In genomic region chr11:72795455-72796295, GRCm38 (mm10) we compare ENCODE assay signal across 8 mouse cellular contexts. TPM values are rescaled to one million over a fixed set of nuclear protein-coding genes. Genes with fewer than 3 reads are reported as not detected.
A peak's percentile ranks its signal among the peaks of the same experiment; 100 is the strongest.
DNase-seq lines count a peak whose midpoint lies in the region; ATAC-seq and TF ChIP-seq lines count a peak whose summit lies in the region.

Gene Cyb5d2 (minus strand): TSS chr11:72796142.
Gene Zzef1 (plus strand): TSS chr11:72796226.

- peak; percentile 96 for ATAC-seq in forebrain, embryonic 15.5 days (replicated peaks)
- peak; percentile 98 for ATAC-seq in neutrophil, adult 5-6 weeks (ENCODE audit: extremely low read depth, insufficient number of reproducible peaks, low FRiP score, poor library complexity, severe bottlenecking)

- no peak for TF ChIP-seq CTCF in lung, adult 2 months (IDR thresholded peaks at IDR 0.05; ENCODE audit: insufficient read depth, low read length)

- under 1% methylated on average over 69 of the region's 69 CpGs for WGBS in forebrain, embryonic 15.5 days
- under 1% methylated on average over 69 of the region's 69 CpGs for WGBS in lung, adult 2 months

- H3K27ac ChIP-seq in ES-E14 (ENCODE audit: insufficient read depth, low read depth, low read length, poor library complexity, severe bottlenecking), result no peak within 1 kb of the TSS
- H3K27ac ChIP-seq in forebrain, embryonic 15.5 days (replicated peaks), result peak within 1 kb of the TSS; percentile 84

- H3K4me1 ChIP-seq in ES-E14 (ENCODE audit: control insufficient read depth in 2 of 2, insufficient read depth in 2 of 2, low read length in 2 of 2, poor library complexity in 1 of 2), result peaks cover 0 to 4% of the 10 kb centered on the region in 2 experiments; a peak in 2 of 4 replicates
- H3K4me1 ChIP-seq in forebrain, embryonic 15.5 days, result peaks cover 26% of the 10 kb centered on the region
- H3K4me1 ChIP-seq in lung, adult 2 months (ENCODE audit: control insufficient read depth, insufficient read depth, low read length), result no peaks in the 10 kb centered on the region

- in situ Hi-C loops in ES-E14 (cut with MboI; ENCODE audit: low sequenced_read_pairs in 2 of 2, unreplicated experiment in 2 of 2), result no loop called here

- H3K4me2 ChIP-seq in forebrain, embryonic 15.5 days (replicated peaks), result peak within 1 kb of the TSS; percentile 84

- H3K9me3 ChIP-seq in ES-E14 (ENCODE audit: control insufficient read depth, insufficient read depth, low read depth, low read length), result no peaks in the 10 kb centered on the region
- no peaks in the 10 kb centered on the region for H3K9me3 ChIP-seq in forebrain, embryonic 15.5 days

- H3K9ac ChIP-seq in ES-E14 (ENCODE audit: insufficient read depth, low read depth, low read length, poor library complexity, severe bottlenecking), result peak within 1 kb of the TSS; percentile 92
- H3K9ac ChIP-seq in forebrain, embryonic 15.5 days (replicated peaks), result peak within 1 kb of the TSS; percentile 82

- no peaks in the 10 kb centered on the region for H3K27me3 ChIP-seq in forebrain, embryonic 15.5 days

- H3K36me3 ChIP-seq in ES-E14 (ENCODE audit: control insufficient read depth, insufficient read depth, low read length, poor library complexity, severe bottlenecking), result no peaks in the 10 kb centered on the region
- 0 out of 2 replicates have a peak, but pooled peaks cover 2% of the 10 kb centered on the region for H3K36me3 ChIP-seq in forebrain, embryonic 15.5 days

- peak; percentile 79 for TF ChIP-seq POLR2A in lung, adult 2 months (IDR thresholded peaks at IDR 0.05; ENCODE audit: borderline replicate concordance, extremely low read depth, low read depth, low read length)

- peak within 1 kb of the TSS; percentile 81 to 87 for H3K4me3 ChIP-seq in ES-E14 (ENCODE audit: insufficient read depth in 1 of 2, low read depth in 1 of 2, low read length in 2 of 2, poor library complexity in 1 of 2, severe bottlenecking in 1 of 2)
- peak within 1 kb of the TSS; percentile 96 for H3K4me3 ChIP-seq in forebrain, embryonic 15.5 days
- H3K4me3 ChIP-seq in lung, adult 2 months (replicated peaks; ENCODE audit: extremely low read depth, low read depth, low read length), result peak within 1 kb of the TSS; percentile 81

- intact Hi-C loops in heart, postnatal 25 days (cut with DNase I), result loop anchor here (2.0 to 10.0 kb wide), 3 partner anchors 105 to 571 kb away; partner anchors contain the start of genes Ankfy1 and Ube2g1

- peak; percentile 94 for DNase-seq in ES-E14 (ENCODE audit: low read depth, low spot score)
- peak; percentile 94 for DNase-seq in cerebellum, adult 11-12 months
- DNase-seq in heart, postnatal 25 days (ENCODE audit: low spot score), result peak; percentile 92
- DNase-seq in layer of hippocampus, adult 18-20 months (ENCODE audit: low spot score in 2 of 2), result peak; percentile 92 to 98
- peak; percentile 91 for DNase-seq in lung, adult 2 months
- peak; percentile 93 to 95 for DNase-seq in thymus, adult 18-20 months

TF ChIP-seq in ES-E14, 5 proteins besides CTCF, POLR2A, EP300 and RAD21:
- no peak for TF ChIP-seq ZC3H11A (IDR thresholded peaks at IDR 0.05; ENCODE audit: borderline replicate concordance, low read depth, low read length)
- TF ChIP-seq ZNF384 (IDR thresholded peaks at IDR 0.05; ENCODE audit: low read depth, low read length), result no peak
- TF ChIP-seq HCFC1 (IDR thresholded peaks at IDR 0.05; ENCODE audit: borderline replicate concordance, insufficient read depth, low read length), result peak; percentile 85
TF ChIP-seq in ES-E14: peak in this region for 1.

RNA-seq across cellular contexts. Expression of gene Cyb5d2, which starts in this region (rescaled TPM):
- total RNA-seq in ES-E14 (2012; rRNA removed), result 5.1 and 5.8 TPM in 2 replicates
- polyA plus RNA-seq in forebrain, embryonic 15.5 days (2015; fragmentation: Nextera tagmentation; extraction: Ambion mirVana), result 7.3 and 7.5 TPM in 2 replicates
- total RNA-seq in heart, postnatal 25 days (2021), result 10 to 100 TPM; 16.0 to 18.7 TPM
- 10 to 100 TPM; 16.5 to 21.5 TPM for total RNA-seq in layer of hippocampus, adult 18-20 months (2021)
- polyA plus RNA-seq in lung, adult 2 months (2012; rRNA removed), result 4.9 and 5.2 TPM in 2 replicates
- total RNA-seq in neutrophil, adult 5-6 weeks (2017), result 12.7 and 12.9 TPM in 2 replicates

RNA-seq across cellular contexts. Expression of gene Zzef1, which starts in this region (rescaled TPM):
- 22.3 and 23.0 TPM in 2 replicates for total RNA-seq in ES-E14 (2012; rRNA removed)
- 14.2 and 14.3 TPM in 2 replicates for polyA plus RNA-seq in forebrain, embryonic 15.5 days (2015; fragmentation: Nextera tagmentation; extraction: Ambion mirVana)
- 10 to 100 TPM; 19.4 to 20.7 TPM for total RNA-seq in heart, postnatal 25 days (2021)
- total RNA-seq in layer of hippocampus, adult 18-20 months (2021), result 10 to 100 TPM; 39.7 to 41.2 TPM
- polyA plus RNA-seq in lung, adult 2 months (2012; rRNA removed), result 22.9 and 29.3 TPM in 2 replicates
- total RNA-seq in neutrophil, adult 5-6 weeks (2017), result 74.2 and 77.9 TPM in 2 replicates
